Mouse (Mus musculus) heart, embryonic 16.5 days (tissue): ENCODE data around the gene Sept9. TPM values are rescaled to one million over a fixed set of nuclear protein-coding genes. Genes with fewer than 3 reads are reported as not detected.

Source experiments
- ATAC-seq: fragments of 200-750 bp; cut with Nextera tagmentation; replicated peaks from 2 replicates; pipeline ENCODE4 v1.8.0; 2017; ENCODE audit warnings: moderate number of reproducible peaks; ENCODE audit not compliant: insufficient read depth, low FRiP score; ENCODE audit errors: extremely low read depth
- H3K27ac ChIP-seq: fragments of 300-500 bp; sonication (generic); 2 replicates; pipeline ENCODE4 v1.5.1; 2014; ENCODE audit warnings: mild to moderate bottlenecking, low read length, control low read depth, moderate library complexity
- H3K27me3 ChIP-seq: fragments of 300-500 bp; sonication (generic); 2 replicates; pipeline ENCODE4 v1.6.1; 2014; ENCODE audit warnings: low read length, mixed read lengths; ENCODE audit not compliant: control insufficient read depth, insufficient read depth
- H3K36me3 ChIP-seq: fragments of 300-500 bp; sonication (generic); 2 replicates; pipeline ENCODE4 v1.6.1; 2014; ENCODE audit not compliant: control insufficient read depth, insufficient read depth
- H3K4me1 ChIP-seq: fragments of 300-500 bp; sonication (generic); 2 replicates; pipeline ENCODE4 v1.6.1; 2014; ENCODE audit warnings: low read length, mixed read lengths; ENCODE audit not compliant: control insufficient read depth, insufficient read depth
- H3K4me2 ChIP-seq: fragments of 300-500 bp; sonication (generic); 2 replicates; pipeline ENCODE4 v1.6.1; 2014; ENCODE audit warnings: low read depth, mild to moderate bottlenecking, control low read depth, low read length
- H3K4me3 ChIP-seq: fragments of 300-500 bp; sonication (generic); 2 replicates; pipeline ENCODE4 v1.5.1; 2014; ENCODE audit warnings: mild to moderate bottlenecking, control low read depth, low read length
- H3K9ac ChIP-seq: fragments of 300-500 bp; sonication (generic); 2 replicates; pipeline ENCODE4 v1.6.1; 2014; ENCODE audit warnings: low read length, control low read depth
- H3K9me3 ChIP-seq: fragments of 300-500 bp; sonication (generic); replicated peaks from 2 replicates; pipeline ENCODE4 v1.6.1; 2016; ENCODE audit warnings: low read length; ENCODE audit not compliant: control insufficient read depth
- WGBS: fragments of 180-500 bp; shearing (Covaris S2); extraction: QIAGEN DNeasy Blood & Tissue Kit; methylation state at CpG from one replicate; pipeline ENCODE4 v1.1.7; 2014; 5-methylcytosine and 5-hydroxymethylcytosine counted together
- polyA plus RNA-seq: library from polyadenylated mRNA; unstranded; fragments of >200 nt; fragmentation: Nextera tagmentation; extraction: Ambion mirVana; gene quantifications from 2 replicates; pipeline ENCODE4 v1.2.1, GENCODE M21; 2015

The Sept9 gene
- polyA plus RNA-seq, 1 experiment from 2014 or later, result 71.0 TPM

DNA sequence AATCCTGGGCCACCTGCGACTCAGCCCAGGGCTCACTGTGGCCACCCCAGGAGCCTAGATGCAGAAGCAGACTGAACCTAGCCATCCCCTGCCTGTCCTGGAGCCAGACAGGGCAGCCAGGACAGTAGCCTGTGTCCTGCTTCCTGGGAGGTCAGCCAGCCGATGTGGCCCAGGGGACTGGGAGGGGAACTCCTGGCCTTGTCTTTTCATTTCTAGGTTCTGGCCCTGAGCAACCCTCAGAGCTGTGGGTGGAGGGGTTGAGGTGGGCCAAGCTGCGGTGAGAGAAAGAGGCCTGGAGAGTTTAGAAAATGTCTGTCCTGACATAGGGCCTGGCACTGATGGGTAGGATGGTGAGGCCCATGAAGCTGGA is 110.4 kb downstream of the Sept9 start:
- no peak overlapping the region for H3K4me3 ChIP-seq
- no peaks in the 10 kb centered on the region for H3K36me3 ChIP-seq
- 70% methylated on average over 3 of the region's 3 CpGs for WGBS
- no peak overlapping the region for H3K9ac ChIP-seq
- H3K27me3 ChIP-seq, result no peaks in the 10 kb centered on the region
- ATAC-seq, result no peak
- peak overlapping the region; percentile 29; the same call in 1 of the 2 replicates for H3K27ac ChIP-seq
- H3K4me2 ChIP-seq, result no peak overlapping the region
- no peaks in the 10 kb centered on the region for H3K9me3 ChIP-seq
- peaks cover 86% of the 10 kb centered on the region for H3K4me1 ChIP-seq

DNA sequence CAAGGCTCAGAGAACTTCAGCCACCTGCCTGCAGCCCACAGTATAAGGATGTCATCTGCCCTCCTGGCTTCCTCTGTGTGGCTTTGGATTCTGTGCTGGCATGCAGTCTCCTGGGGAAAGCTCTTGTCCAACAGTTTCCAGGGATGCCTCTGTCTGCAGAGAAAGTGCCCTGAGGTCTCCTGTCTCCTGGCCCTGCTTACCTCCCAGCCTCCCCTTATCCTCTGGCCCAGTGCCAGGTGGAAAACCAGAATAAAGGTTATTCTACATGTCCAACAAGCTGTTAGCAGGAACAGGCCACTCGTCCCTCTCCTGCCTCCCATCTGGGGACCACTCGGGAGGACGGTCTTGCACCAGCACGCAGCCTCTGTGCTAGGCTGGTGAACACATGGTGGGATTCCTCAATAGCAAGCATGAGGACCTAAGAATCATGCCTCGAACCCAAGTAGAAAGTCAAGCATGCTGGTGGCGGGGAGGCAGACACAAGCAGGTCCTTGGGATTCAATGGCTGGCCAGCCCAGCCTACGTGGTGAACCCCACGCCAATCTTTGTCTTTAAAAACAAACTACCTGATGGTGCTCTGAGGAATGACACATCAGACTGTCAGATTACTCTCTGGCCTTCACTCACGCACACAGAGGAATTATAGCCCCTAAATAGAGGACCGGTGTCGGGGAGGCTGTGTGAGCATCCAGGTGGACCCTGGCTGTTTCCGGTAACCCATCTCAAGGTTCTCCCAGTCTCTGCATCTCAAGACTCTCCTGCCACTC is 111.1 kb downstream of the Sept9 start:
- H3K9ac ChIP-seq, result peak overlapping the region; percentile 11; the same call in 1 of the 2 replicates
- no peaks in the 10 kb centered on the region for H3K36me3 ChIP-seq
- H3K4me1 ChIP-seq, result peaks cover 91% of the 10 kb centered on the region
- no peak for ATAC-seq
- no peak overlapping the region for H3K4me3 ChIP-seq
- H3K9me3 ChIP-seq, result no peaks in the 10 kb centered on the region
- 71% methylated on average over 12 of the region's 12 CpGs for WGBS
- H3K27ac ChIP-seq, result peak overlapping the region; percentile 81
- no peak overlapping the region for H3K4me2 ChIP-seq
- no peaks in the 10 kb centered on the region for H3K27me3 ChIP-seq

DNA sequence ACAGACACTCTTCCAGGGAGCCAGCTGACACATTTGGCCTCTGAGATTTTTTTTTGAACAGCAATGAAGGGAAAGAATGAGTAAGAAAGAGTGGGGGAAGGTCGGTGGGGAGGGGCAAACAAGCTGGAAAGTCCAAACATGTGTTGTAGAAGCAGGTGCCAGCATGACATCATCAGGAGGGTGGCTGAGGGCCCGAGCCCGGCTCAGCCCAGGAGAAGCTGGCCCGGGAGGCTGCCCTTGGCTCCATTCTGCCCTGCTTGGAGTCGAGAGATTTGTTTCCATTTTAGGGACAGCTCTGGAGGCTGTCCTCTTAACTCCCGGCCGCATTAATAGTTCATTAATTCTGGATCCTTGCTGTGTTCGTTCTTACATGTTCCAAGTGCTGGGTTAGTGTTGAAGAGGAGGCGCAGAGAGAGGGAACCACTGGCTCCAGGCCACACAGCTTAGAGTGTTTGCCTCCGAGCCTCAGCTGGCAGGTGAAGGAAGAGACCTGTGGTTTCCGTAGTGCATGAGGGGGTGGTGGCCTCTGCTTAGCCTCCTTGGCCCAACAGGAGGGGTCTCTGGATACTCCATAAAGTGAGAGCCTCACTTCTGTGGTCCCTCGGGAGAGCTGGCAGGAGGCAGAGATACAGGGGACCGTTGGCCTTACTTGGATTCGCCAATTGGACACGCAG is 111.8 kb downstream of the Sept9 start:
- Histone ChIP-seq H3K27me3 (no peaks in the 10 kb centered on the region), H3K27ac (peak overlapping the region; percentile 81), H3K36me3 (no peaks in the 10 kb centered on the region), H3K4me2 (peak overlapping the region; percentile 5; the same call in 1 of the 2 replicates), H3K9ac (peak overlapping the region; percentile 28), H3K4me1 (peaks cover 86% of the 10 kb centered on the region), H3K4me3 (no peak overlapping the region), H3K9me3 (no peaks in the 10 kb centered on the region)
- WGBS, result 35% methylated on average over 15 of the region's 15 CpGs
- ATAC-seq, result 0 out of 2 replicates have a peak, but pooled peaks have one; percentile 8

DNA sequence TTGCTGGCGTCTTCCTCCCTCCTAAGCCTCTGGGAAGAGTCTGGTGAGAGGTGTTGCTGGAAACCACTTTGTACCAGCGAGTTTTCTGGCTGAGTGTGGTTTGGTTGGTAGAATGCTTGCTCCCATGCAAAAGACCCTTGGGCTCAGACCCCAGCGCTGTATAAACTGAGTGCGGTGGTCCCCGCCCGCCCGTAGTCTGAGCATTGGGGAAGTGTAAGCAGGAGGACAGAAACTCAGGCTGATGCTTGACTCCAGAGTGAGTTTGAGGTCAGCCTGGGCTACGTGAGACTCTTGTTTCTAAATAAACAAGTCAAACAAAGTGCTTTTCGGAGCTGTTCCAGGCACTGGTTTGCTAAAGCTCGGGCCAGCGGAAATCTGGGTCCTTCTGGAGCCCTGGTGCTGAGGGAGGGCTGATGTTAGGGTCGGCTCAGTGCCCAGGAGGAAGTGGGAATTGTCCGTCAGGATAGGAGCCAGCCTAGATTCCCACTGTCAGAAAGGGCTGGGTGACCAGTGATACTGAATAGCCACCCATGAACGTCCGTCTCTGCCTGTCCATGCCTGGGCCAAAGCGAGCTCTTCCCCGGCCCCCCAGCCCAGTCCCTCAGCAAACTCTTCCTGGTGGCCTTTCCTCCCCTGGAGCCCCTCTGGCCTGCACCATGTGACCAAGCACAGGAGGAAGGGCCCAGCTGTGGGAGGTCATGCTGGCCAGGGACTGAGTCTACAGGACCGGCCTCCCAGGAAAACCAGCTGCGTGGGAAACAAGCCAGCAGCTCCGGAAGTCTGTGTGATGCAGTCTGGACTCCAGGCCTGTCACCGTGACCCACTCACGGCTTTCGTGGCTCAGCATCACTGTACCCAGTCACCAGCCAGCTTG is 112.8 kb downstream of the Sept9 start:
- Histone ChIP-seq H3K4me1 (peaks cover 86% of the 10 kb centered on the region), H3K9me3 (no peaks in the 10 kb centered on the region), H3K36me3 (no peaks in the 10 kb centered on the region), H3K27ac (peak overlapping the region; percentile 81), H3K9ac (no peak overlapping the region), H3K4me2 (no peak overlapping the region; the same call in 1 of the 2 replicates), H3K27me3 (no peaks in the 10 kb centered on the region), H3K4me3 (no peak overlapping the region)
- ATAC-seq, result peak; percentile 31
- WGBS, result 53% methylated on average over 23 of the region's 23 CpGs

DNA sequence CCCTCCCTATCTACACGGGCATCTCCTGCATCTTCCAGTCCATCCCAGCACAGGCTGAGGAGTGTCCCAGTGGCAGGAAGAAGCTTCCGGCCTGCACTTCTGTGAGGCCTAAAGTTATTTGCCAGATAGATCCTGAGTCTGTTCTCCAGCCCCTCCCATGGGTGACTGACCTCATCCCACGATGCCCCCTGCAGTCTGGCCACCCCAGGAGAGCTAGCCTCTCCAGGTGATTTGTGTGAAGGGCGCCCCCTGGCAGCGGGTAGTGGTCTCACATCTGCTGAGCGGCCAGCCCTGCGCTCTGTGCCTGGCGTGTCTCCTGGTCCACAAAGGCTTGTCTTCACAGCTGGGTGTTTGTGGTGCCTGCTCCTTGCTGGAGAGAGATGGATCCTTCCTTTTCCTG is 113.5 kb downstream of the Sept9 start:
- Histone ChIP-seq H3K4me2 (no peak overlapping the region; the same call in 1 of the 2 replicates), H3K36me3 (no peaks in the 10 kb centered on the region), H3K4me1 (peaks cover 87% of the 10 kb centered on the region), H3K9me3 (no peaks in the 10 kb centered on the region), H3K4me3 (no peak overlapping the region), H3K27ac (peak overlapping the region; percentile 81), H3K9ac (no peak overlapping the region), H3K27me3 (no peaks in the 10 kb centered on the region)
- WGBS, result 39% methylated on average over 8 of the region's 8 CpGs
- ATAC-seq, result no peak

DNA sequence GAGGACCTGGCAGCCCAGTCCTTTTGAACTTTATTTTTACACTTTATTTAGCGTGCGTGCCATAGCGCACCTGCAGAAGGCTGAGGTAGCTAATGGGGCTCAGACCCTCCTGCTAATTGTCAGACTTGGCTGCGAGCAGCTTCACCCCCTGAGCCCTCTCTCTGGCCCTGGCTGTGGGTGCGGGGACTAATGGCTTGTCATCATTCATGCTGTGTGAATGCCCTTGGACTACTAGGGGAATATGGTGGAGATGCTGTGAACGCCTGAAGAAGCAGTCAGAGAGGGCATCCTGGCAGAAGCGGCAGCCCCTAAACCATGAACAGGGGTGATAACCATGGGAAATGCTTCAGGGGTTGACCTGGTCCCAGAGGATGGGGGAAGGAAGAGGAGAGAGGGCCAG is 114.0 kb downstream of the Sept9 start:
- Histone ChIP-seq H3K4me3 (no peak overlapping the region), H3K27ac (peak overlapping the region; percentile 81), H3K4me1 (peaks cover 87% of the 10 kb centered on the region), H3K9ac (no peak overlapping the region), H3K9me3 (no peaks in the 10 kb centered on the region), H3K36me3 (no peaks in the 10 kb centered on the region), H3K4me2 (no peak overlapping the region), H3K27me3 (no peaks in the 10 kb centered on the region)
- WGBS, result 82% methylated on average over 7 of the region's 7 CpGs
- no peak for ATAC-seq

DNA sequence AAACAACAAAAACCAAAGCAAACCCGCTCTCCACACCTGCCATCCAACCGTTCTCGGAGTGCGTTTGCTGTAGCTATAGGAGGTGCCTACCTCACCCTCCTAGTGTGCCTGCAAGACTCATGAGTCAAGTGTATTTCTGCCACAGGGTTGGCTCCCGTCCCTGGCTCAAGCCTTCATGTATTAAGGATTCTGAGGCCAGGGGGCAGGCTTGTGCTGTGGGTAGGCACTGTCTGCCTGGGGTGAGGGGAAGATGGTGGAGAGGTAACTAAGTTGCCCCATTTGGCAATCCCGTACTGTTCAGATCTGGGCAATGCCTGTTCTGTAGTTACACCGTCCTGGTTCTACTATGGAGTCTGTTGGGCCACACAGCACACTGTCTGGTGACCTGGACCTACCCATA is 114.6 kb downstream of the Sept9 start:
- H3K9me3 ChIP-seq, result no peaks in the 10 kb centered on the region
- no peak overlapping the region for H3K4me2 ChIP-seq
- H3K27me3 ChIP-seq, result no peaks in the 10 kb centered on the region
- H3K9ac ChIP-seq, result no peak overlapping the region
- H3K4me1 ChIP-seq, result peaks cover 87% of the 10 kb centered on the region
- H3K36me3 ChIP-seq, result no peaks in the 10 kb centered on the region
- no peak overlapping the region for H3K27ac ChIP-seq
- 83% methylated on average over 7 of the region's 7 CpGs for WGBS
- H3K4me3 ChIP-seq, result no peak overlapping the region
- no peak for ATAC-seq

DNA sequence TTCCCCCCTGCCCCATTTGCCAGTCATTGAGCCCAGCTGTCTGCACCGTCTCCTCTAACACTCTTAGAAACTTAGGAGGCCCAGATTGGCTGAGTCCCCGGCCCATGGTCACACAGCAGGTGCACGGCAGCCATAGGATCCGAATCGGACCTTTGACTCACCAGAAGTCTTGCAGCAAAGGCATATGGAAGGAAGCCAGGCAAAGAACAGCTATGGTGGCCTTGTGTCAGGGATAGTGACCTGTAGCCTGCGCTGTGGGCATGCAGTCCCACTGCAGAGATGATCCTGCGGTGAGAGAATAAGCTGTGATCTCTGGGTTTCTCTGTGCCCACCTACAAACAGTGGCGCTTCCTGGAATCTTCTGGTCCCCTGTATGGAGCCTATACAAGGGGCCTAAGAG is 115.1 kb downstream of the Sept9 start:
- Histone ChIP-seq H3K4me2 (no peak overlapping the region), H3K36me3 (no peaks in the 10 kb centered on the region), H3K4me3 (no peak overlapping the region), H3K9me3 (no peaks in the 10 kb centered on the region), H3K4me1 (peaks cover 86% of the 10 kb centered on the region), H3K27ac (peak overlapping the region; percentile 64), H3K9ac (0 out of 2 replicates have a peak overlapping the region, but pooled peaks have one; percentile 36), H3K27me3 (no peaks in the 10 kb centered on the region)
- 88% methylated on average over 8 of the region's 8 CpGs for WGBS
- no peak for ATAC-seq
